Mouse (Mus musculus) midbrain, embryonic 13.5 days (tissue): ENCODE measurements at regions not wholly inside any gene's neighbourhood (a gene's known extent, or its start where the extent isn't known, plus 50 kb on each side); places are given as distances from the start of the nearest gene placed in this dataset.

ENCODE experiments used
- ATAC-seq: fragments of 200-750 bp; cut with Nextera tagmentation; 2 replicates; pipeline ENCODE4 v1.8.0; 2017; ENCODE audit warnings: mild to moderate bottlenecking, moderate TSS enrichment, moderate library complexity
- H3K27ac ChIP-seq: fragments of 300-500 bp; sonication (generic); 2 replicates; pipeline ENCODE4 v1.5.1; 2015; ENCODE audit warnings: inconsistent platforms, mild to moderate bottlenecking, moderate library complexity
- H3K27me3 ChIP-seq: fragments of 300-500 bp; sonication (generic); 2 replicates; pipeline ENCODE4 v1.6.1; 2015; ENCODE audit warnings: mild to moderate bottlenecking, inconsistent platforms
- H3K36me3 ChIP-seq: fragments of 300-500 bp; sonication (generic); 2 replicates; pipeline ENCODE4 v1.6.1; 2015; ENCODE audit warnings: mild to moderate bottlenecking, inconsistent platforms
- H3K4me1 ChIP-seq: fragments of 300-500 bp; sonication (generic); replicated peaks from 2 replicates; pipeline ENCODE4 v1.6.1; 2015; ENCODE audit warnings: inconsistent platforms
- H3K4me2 ChIP-seq: fragments of 300-500 bp; sonication (generic); replicated peaks from 2 replicates; pipeline ENCODE4 v1.6.1; 2015; ENCODE audit warnings: moderate library complexity, mild to moderate bottlenecking, inconsistent platforms
- H3K4me3 ChIP-seq: fragments of 300-500 bp; sonication (generic); replicated peaks from 2 replicates; pipeline ENCODE4 v1.5.1; 2015; ENCODE audit warnings: mild to moderate bottlenecking, inconsistent platforms
- H3K9ac ChIP-seq: fragments of 300-500 bp; sonication (generic); replicated peaks from 2 replicates; pipeline ENCODE4 v1.6.1; 2015; ENCODE audit warnings: mild to moderate bottlenecking, inconsistent platforms
- H3K9me3 ChIP-seq: fragments of 300-500 bp; sonication (generic); 2 replicates; pipeline ENCODE4 v1.6.1; 2016; ENCODE audit warnings: mild to moderate bottlenecking, inconsistent platforms
- WGBS: fragments of 180-500 bp; shearing (Covaris S2); methylation state at CpG from one replicate; pipeline ENCODE4 v1.1.7; 2015; 5-methylcytosine and 5-hydroxymethylcytosine counted together

- Histone ChIP-seq H3K27ac (no peak overlapping the region), H3K36me3 (no peaks in the 10 kb centered on the region), H3K4me3 (no peak overlapping the region), H3K4me2 (no peak overlapping the region), H3K9ac (no peak overlapping the region), H3K27me3 (no peaks in the 10 kb centered on the region), H3K4me1 (no peaks in the 10 kb centered on the region), H3K9me3 (no peaks in the 10 kb centered on the region)
- ATAC-seq: no peak
- WGBS: 41% methylated on average over 4 of the region's 4 CpGs
Measured at GRCm38 (mm10) chr4:31760116-31760515, 203.8 kb upstream of the Map3k7 start.

- Histone ChIP-seq H3K4me1 (no peaks in the 10 kb centered on the region), H3K4me2 (no peak overlapping the region), H3K36me3 (no peaks in the 10 kb centered on the region), H3K9me3 (no peaks in the 10 kb centered on the region), H3K9ac (no peak overlapping the region), H3K4me3 (no peak overlapping the region), H3K27ac (no peak overlapping the region), H3K27me3 (no peaks in the 10 kb centered on the region)
- ATAC-seq: no peak
- WGBS: 88% methylated on average over 7 of the region's 7 CpGs
Measured at GRCm38 (mm10) chr4:31762199-31762598, 201.7 kb upstream of the Map3k7 start.

DNA sequence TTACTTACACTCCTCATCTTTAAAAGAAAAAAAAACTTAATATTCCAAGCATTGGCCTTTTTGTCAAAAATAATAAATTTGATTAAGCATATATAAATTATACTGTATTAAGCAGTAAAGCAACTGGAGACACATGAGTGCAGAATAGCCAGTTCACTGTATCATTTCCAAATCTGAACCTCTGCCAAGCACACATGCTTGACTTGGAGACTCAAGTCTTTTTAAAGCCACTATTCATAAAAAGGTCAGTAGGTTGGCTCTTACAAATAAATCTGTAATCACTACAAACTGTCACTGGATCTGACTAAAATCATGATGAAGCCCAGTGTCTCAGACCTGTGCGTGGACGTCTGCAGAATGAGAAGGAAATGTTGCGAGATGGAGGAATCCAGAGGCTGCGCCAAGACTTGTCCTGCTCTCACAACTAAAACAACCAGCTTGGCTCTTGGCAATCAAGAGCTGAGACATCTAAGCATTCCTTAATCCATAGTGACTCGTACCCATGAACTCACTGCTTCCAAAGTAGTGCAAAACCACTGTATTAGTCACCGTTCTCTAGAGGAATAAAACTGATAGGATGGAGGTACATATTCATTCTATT lies 195.8 kb upstream of the Map3k7 start:
- Histone ChIP-seq H3K4me3 (no peak overlapping the region), H3K4me2 (no peak overlapping the region), H3K9me3 (no peaks in the 10 kb centered on the region), H3K36me3 (no peaks in the 10 kb centered on the region), H3K27ac (no peak overlapping the region), H3K27me3 (no peaks in the 10 kb centered on the region), H3K9ac (no peak overlapping the region), H3K4me1 (no peaks in the 10 kb centered on the region)
- 88% methylated on average over 6 of the region's 6 CpGs for WGBS
- ATAC-seq: no peak

GRCm38 (mm10) chr4:31769325-31769724 lies 194.6 kb upstream of the Map3k7 start:
- Histone ChIP-seq H3K36me3 (no peaks in the 10 kb centered on the region), H3K4me1 (no peaks in the 10 kb centered on the region), H3K9me3 (no peaks in the 10 kb centered on the region), H3K9ac (no peak overlapping the region), H3K4me3 (no peak overlapping the region), H3K4me2 (no peak overlapping the region), H3K27ac (no peak overlapping the region), H3K27me3 (no peaks in the 10 kb centered on the region)
- ATAC-seq: no peak
- 89% methylated on average over 4 of the region's 4 CpGs for WGBS

DNA sequence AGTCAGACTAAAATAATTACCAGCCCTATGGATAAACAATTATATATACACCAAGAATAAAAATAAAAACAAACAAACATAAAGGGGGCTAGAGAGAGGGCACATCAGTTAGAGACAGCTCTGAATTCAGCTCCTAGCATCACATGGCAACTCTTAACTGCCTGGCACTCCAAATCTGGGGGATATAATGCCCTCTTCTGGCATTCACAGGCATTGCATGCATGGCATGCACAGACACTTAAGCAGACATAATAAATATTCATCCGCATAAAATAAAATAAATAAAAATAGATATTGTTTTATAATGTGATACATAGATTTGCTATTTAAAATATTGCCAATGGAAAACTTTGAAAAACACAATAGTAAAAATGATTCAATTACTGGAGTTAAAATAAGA lies 177.6 kb upstream of the Map3k7 start:
- no peak for ATAC-seq
- Histone ChIP-seq H3K4me3 (no peak overlapping the region), H3K27me3 (no peaks in the 10 kb centered on the region), H3K27ac (no peak overlapping the region), H3K9me3 (no peaks in the 10 kb centered on the region), H3K4me1 (no peaks in the 10 kb centered on the region), H3K36me3 (no peaks in the 10 kb centered on the region), H3K4me2 (no peak overlapping the region), H3K9ac (no peak overlapping the region)
- 90% methylated on average over 1 of the region's 1 CpGs for WGBS

DNA sequence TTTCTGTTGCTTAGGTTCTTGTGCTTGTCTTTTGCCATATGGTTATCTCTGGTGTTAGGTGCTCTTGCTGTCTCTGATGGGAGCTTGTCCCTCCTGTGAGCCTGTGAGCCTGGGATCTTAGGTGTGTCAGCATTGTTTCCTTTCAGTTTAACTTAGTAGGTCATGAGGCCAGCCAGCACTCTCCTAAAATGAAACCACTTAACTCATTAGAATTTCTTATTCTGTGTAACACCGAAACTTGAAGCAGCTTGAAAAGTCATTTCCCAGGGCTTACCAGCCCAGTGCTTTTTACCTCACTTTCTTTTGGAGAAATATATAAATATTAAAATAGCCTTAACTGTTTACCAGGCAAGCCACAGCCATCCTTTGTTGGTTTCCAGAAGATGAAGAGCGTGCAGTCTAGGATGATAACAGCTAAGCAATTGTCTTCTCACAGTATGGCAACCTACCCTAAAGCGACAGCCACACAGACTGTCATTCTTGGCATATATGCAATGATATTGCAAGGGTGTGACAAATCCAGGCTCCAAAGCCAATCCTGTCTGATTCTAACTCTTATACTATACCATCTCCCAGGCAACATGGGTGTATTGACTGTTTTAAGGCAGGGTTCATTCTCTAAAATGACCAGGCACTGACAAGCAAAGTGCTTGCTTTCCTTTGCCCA lies 146.2 kb upstream of the Map3k7 start:
- Histone ChIP-seq H3K27ac (no peak overlapping the region), H3K36me3 (no peaks in the 10 kb centered on the region), H3K4me1 (no peaks in the 10 kb centered on the region), H3K27me3 (no peaks in the 10 kb centered on the region), H3K4me3 (no peak overlapping the region), H3K9me3 (peaks cover 2% of the 10 kb centered on the region; the same call in 1 of the 2 replicates), H3K9ac (no peak overlapping the region), H3K4me2 (no peak overlapping the region)
- WGBS: 93% methylated on average over 3 of the region's 3 CpGs
- no peak for ATAC-seq

DNA sequence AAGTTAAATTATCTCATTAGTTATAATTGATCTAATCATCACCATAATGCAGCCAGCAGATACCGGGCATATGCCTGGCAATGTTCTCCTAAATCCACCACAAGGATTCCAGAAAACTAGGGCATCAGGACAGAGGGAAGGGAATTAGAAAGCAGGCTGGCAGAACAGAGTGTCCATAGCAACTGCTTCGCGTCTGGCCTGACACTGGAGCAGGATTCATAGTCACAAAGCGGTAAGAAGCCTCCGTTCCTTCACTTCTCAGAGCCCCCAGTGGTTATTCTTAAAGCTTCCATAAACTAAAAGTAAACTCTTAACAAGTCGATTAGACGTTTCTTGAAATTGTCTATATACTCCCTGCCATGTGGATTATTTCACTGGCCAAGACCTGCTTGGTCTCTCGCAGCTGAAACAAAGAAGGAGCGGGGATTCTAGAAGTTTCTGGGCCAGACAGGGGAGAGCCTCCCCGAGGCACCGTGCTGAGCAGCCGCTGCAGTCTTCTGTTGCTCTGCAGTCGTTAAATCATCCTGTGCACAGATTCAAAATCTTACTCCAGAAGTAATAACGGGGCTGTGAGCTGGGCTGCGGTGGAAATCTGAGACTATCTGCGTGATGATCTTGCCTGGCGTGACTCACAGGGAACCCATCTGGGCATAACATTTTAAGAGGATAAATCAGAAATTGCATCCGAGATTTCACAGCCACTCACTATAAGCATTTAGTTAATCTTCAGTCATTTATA lies 144.2 kb upstream of the Map3k7 start:
- ATAC-seq: no peak
- no peak overlapping the region for H3K27ac ChIP-seq
- no peak overlapping the region for H3K9ac ChIP-seq

GRCm38 (mm10) chr4:31823574-31824348 lies 140.1 kb upstream of the Map3k7 start:
- Histone ChIP-seq H3K27me3 (no peaks in the 10 kb centered on the region), H3K4me1 (0 out of 2 replicates have a peak, but pooled peaks cover 9% of the 10 kb centered on the region), H3K9ac (no peak overlapping the region), H3K4me2 (peak overlapping the region; percentile 46), H3K36me3 (no peaks in the 10 kb centered on the region), H3K27ac (no peak overlapping the region), H3K9me3 (no peaks in the 10 kb centered on the region; the same call in 1 of the 2 replicates), H3K4me3 (no peak overlapping the region)
- peak; percentile 40; the same call in 1 of the 2 replicates for ATAC-seq
- WGBS: 60% methylated on average over 19 of the region's 19 CpGs

More for the DNA sequence above, 144.2 kb upstream of the Map3k7 start:
- H3K4me2 ChIP-seq: no peak overlapping the region
- no peaks in the 10 kb centered on the region for H3K27me3 ChIP-seq
- H3K36me3 ChIP-seq: no peaks in the 10 kb centered on the region
- H3K4me1 ChIP-seq: 0 out of 2 replicates have a peak, but pooled peaks cover 3% of the 10 kb centered on the region
- H3K4me3 ChIP-seq: no peak overlapping the region
- H3K9me3 ChIP-seq: no peaks in the 10 kb centered on the region
- 71% methylated on average over 18 of the region's 18 CpGs for WGBS

GRCm38 (mm10) chr4:31824518-31825437 lies 139.1 kb upstream of the Map3k7 start:
- no peak overlapping the region for H3K27ac ChIP-seq
- 0 out of 2 replicates have a peak, but pooled peaks have one; percentile 45 for ATAC-seq
- H3K4me1 ChIP-seq: 0 out of 2 replicates have a peak, but pooled peaks cover 9% of the 10 kb centered on the region
- H3K36me3 ChIP-seq: no peaks in the 10 kb centered on the region
- H3K27me3 ChIP-seq: no peaks in the 10 kb centered on the region
- 42% methylated on average over 14 of the region's 14 CpGs for WGBS
- no peak overlapping the region; the same call in 1 of the 2 replicates for H3K4me3 ChIP-seq
- H3K9ac ChIP-seq: no peak overlapping the region
- peak overlapping the region; percentile 46 for H3K4me2 ChIP-seq
- no peaks in the 10 kb centered on the region; the same call in 1 of the 2 replicates for H3K9me3 ChIP-seq

GRCm38 (mm10) chr4:31825438-31825830 lies 138.5 kb upstream of the Map3k7 start:
- H3K27me3 ChIP-seq: no peaks in the 10 kb centered on the region
- no peak overlapping the region for H3K27ac ChIP-seq
- H3K36me3 ChIP-seq: no peaks in the 10 kb centered on the region
- no peak overlapping the region for H3K4me3 ChIP-seq
- H3K4me1 ChIP-seq: peaks cover 14% of the 10 kb centered on the region; the same call in 1 of the 2 replicates
- 48% methylated on average over 3 of the region's 3 CpGs for WGBS
- no peak overlapping the region for H3K9ac ChIP-seq
- no peaks in the 10 kb centered on the region; the same call in 1 of the 2 replicates for H3K9me3 ChIP-seq
- ATAC-seq: no peak
- no peak overlapping the region for H3K4me2 ChIP-seq

GRCm38 (mm10) chr4:31826661-31827060 lies 137.2 kb upstream of the Map3k7 start:
- 46% methylated on average over 8 of the region's 8 CpGs for whole genome bisulfite sequencing
- Histone ChIP-seq H3K4me2 (no peak overlapping the region), H3K9me3 (no peaks in the 10 kb centered on the region; the same call in 1 of the 2 replicates), H3K4me3 (no peak overlapping the region), H3K36me3 (no peaks in the 10 kb centered on the region), H3K9ac (no peak overlapping the region), H3K27me3 (peaks cover 4% of the 10 kb centered on the region; the same call in 1 of the 2 replicates), H3K27ac (no peak overlapping the region), H3K4me1 (peaks cover 17% of the 10 kb centered on the region; the same call in 1 of the 2 replicates)
- no peak for ATAC-seq
